Mouse (Mus musculus) heart, adult 2 months (tissue): ENCODE measurements at regions not wholly inside any gene's neighbourhood (a gene's known extent, or its start where the extent isn't known, plus 50 kb on each side); places are given as distances from the start of the nearest gene placed in this dataset.

Experiments used
- CTCF ChIP-seq: fragments of 200-600 bp; IDR thresholded peaks from 2 replicates; pipeline ENCODE4 v1.8.1; 2022; ENCODE audit warnings: antibody characterized with exemption, mild to moderate bottlenecking, moderate library complexity
- POLR2A ChIP-seq: fragments of 200-500 bp; IDR thresholded peaks from 2 replicates; pipeline ENCODE4 v1.6.1; 2011; ENCODE audit warnings: mild to moderate bottlenecking, low read depth, low read length, control low read depth; ENCODE audit not compliant: insufficient read depth

GRCm38 (mm10) chr11:31745866-31746248 is 74.2 kb upstream of the Bod1 start:
- TF ChIP-seq POLR2A (no peak), CTCF (no peak)
